In the genomic region with DNA sequence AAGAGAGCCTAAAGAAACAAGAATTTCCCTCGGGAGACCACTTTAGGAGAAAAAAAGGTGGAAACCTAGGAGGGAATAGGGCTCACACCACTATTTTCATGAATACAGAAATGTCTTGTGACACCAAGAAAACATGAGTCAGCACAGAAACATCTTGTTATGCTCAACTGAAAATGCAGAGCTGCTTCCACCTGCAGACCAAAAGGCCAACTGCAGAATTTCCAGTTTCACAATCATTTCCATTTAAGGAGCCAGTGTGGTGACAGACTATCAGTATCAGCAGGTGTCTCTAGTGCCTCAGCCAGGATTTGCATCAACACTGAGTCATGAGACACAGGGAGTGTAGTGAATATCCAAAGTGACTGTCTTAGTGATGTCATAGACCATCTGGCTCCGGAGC, we compare ENCODE assay signal across 9 mouse cellular contexts. TPM values are rescaled to one million over a fixed set of nuclear protein-coding genes. Genes with fewer than 3 reads are reported as not detected.
DNase-seq lines count a peak whose midpoint lies in the region; ATAC-seq and TF ChIP-seq lines count a peak whose summit lies in the region.
"Had no signal": no experiment of that assay in that cellular context is flagged by ENCODE, and none has a peak within 500 bp of the region (broad histone marks: within the 10 kb centered on the region; RNA-seq: fewer than 3 reads in every experiment).

No protein-coding gene starts in this region.

- no peaks in the 10 kb centered on the region for H3K36me3 ChIP-seq in midbrain, embryonic 14.5 days (ENCODE audit: control insufficient read depth, insufficient read depth, low read length)
- H3K36me3 ChIP-seq in midbrain, embryonic 10.5 days: no peaks in the 10 kb centered on the region
- no peaks in the 10 kb centered on the region for H3K36me3 ChIP-seq in heart, adult 2 months (ENCODE audit: control insufficient read depth, insufficient read depth, low read length)
- H3K36me3 ChIP-seq in stomach, postnatal 0 days (ENCODE audit: control insufficient read depth, insufficient read depth, low read length): no peaks in the 10 kb centered on the region

- no peak overlapping the region for H3K27ac ChIP-seq in midbrain, embryonic 14.5 days (replicated peaks; ENCODE audit: low read depth, low read length)
- no peak overlapping the region for H3K27ac ChIP-seq in midbrain, embryonic 10.5 days (replicated peaks)
- no peak overlapping the region for H3K27ac ChIP-seq in heart, adult 2 months
- H3K27ac ChIP-seq in stomach, postnatal 0 days (replicated peaks): no peak overlapping the region

- no peaks in the 10 kb centered on the region for H3K27me3 ChIP-seq in midbrain, embryonic 14.5 days (ENCODE audit: control insufficient read depth, insufficient read depth, low read length)
- no peaks in the 10 kb centered on the region for H3K27me3 ChIP-seq in midbrain, embryonic 10.5 days (ENCODE audit: low read depth, poor library complexity, severe bottlenecking)
- no peaks in the 10 kb centered on the region for H3K27me3 ChIP-seq in heart, adult 2 months (ENCODE audit: control insufficient read depth, insufficient read depth, low read length)
- H3K27me3 ChIP-seq in stomach, postnatal 0 days (ENCODE audit: control insufficient read depth, insufficient read depth, low read length): no peaks in the 10 kb centered on the region

- H3K9me3 ChIP-seq in midbrain, embryonic 14.5 days (ENCODE audit: control insufficient read depth, low read length): no peaks in the 10 kb centered on the region
- no peaks in the 10 kb centered on the region for H3K9me3 ChIP-seq in midbrain, embryonic 10.5 days (replicated peaks)
- no peaks in the 10 kb centered on the region for H3K9me3 ChIP-seq in stomach, postnatal 0 days (ENCODE audit: control insufficient read depth, low read length)

- TF ChIP-seq EP300 in heart, adult 2 months (IDR thresholded peaks at IDR 0.05; ENCODE audit: insufficient read depth, low read depth, low read length): no peak
- no peak for TF ChIP-seq EP300 in stomach, postnatal 0 days (optimal IDR thresholded peaks at IDR 0.05)

- no peak overlapping the region for H3K9ac ChIP-seq in midbrain, embryonic 14.5 days (replicated peaks; ENCODE audit: low read length)
- no peak overlapping the region for H3K9ac ChIP-seq in heart, adult 2 months (ENCODE audit: low read depth, low read length)
- H3K9ac ChIP-seq in stomach, postnatal 0 days (ENCODE audit: low read length): no peak overlapping the region

- peak; percentile 25; the same call in 1 of the 2 replicates for TF ChIP-seq CTCF in heart, adult 2 months (IDR thresholded peaks at IDR 0.05)
- TF ChIP-seq CTCF in stomach, postnatal 0 days (IDR thresholded peaks at IDR 0.05; ENCODE audit: low read depth): peak; percentile 68

- no peak overlapping the region for H3K4me2 ChIP-seq in midbrain, embryonic 14.5 days (ENCODE audit: low read length)
- no peak overlapping the region for H3K4me2 ChIP-seq in stomach, postnatal 0 days (replicated peaks; ENCODE audit: low read depth)

- intact Hi-C loops in heart, adult 2 months (cut with DNase I): no loop called here

- H3K4me1 ChIP-seq in midbrain, embryonic 14.5 days (ENCODE audit: control insufficient read depth, insufficient read depth, low read length): no peaks in the 10 kb centered on the region
- no peaks in the 10 kb centered on the region for H3K4me1 ChIP-seq in midbrain, embryonic 10.5 days
- H3K4me1 ChIP-seq in heart, adult 2 months (ENCODE audit: control insufficient read depth, insufficient read depth, low read length): no peaks in the 10 kb centered on the region
- H3K4me1 ChIP-seq in stomach, postnatal 0 days (replicated peaks; ENCODE audit: control insufficient read depth, insufficient read depth): no peaks in the 10 kb centered on the region

- ATAC-seq in midbrain, embryonic 14.5 days (ENCODE audit: low FRiP score, low TSS enrichment): no peak
- peak; percentile 42; the same call in 1 of the 2 replicates for ATAC-seq in stomach, postnatal 0 days (ENCODE audit: low FRiP score, low TSS enrichment)

- H3K4me3 ChIP-seq in midbrain, embryonic 14.5 days (replicated peaks; ENCODE audit: low read depth, low read length): no peak overlapping the region
- H3K4me3 ChIP-seq in midbrain, embryonic 10.5 days: no peak overlapping the region
- no peak overlapping the region for H3K4me3 ChIP-seq in heart, adult 2 months
- H3K4me3 ChIP-seq in stomach, postnatal 0 days (ENCODE audit: low read depth, low read length): no peak overlapping the region
- H3K4me3 ChIP-seq: erythroblast, embryonic 14.5 days had no signal

- DNase-seq in adrenal gland, postnatal 14 days: peak; percentile 5
- DNase-seq in adrenal gland, adult 2 months: no peak
- DNase-seq in midbrain, embryonic 14.5 days: peak; percentile 39
- no peak for DNase-seq in midbrain, embryonic 10.5 days (ENCODE audit: low spot score)
- DNase-seq in heart, adult 2 months: peak in 1 of 2 experiments; percentile 6
- peak; percentile 45 to 58 for DNase-seq in layer of hippocampus, adult 8-10 months (ENCODE audit: low spot score in 2 of 2)
- DNase-seq in stomach, postnatal 0 days (ENCODE audit: low spot score): peak; percentile 16
- DNase-seq in embryo, embryonic 9.5 days (ENCODE audit: extremely low spot score): no peak

- no peak for TF ChIP-seq POLR2A in heart, adult 2 months (IDR thresholded peaks at IDR 0.05; ENCODE audit: insufficient read depth, low read depth, low read length)

- WGBS in midbrain, embryonic 14.5 days: 74% methylated on average over 2 of the region's 2 CpGs
- 80% methylated on average over 2 of the region's 2 CpGs for WGBS in midbrain, embryonic 10.5 days
- WGBS in heart, adult 2 months: 38% methylated on average over 2 of the region's 2 CpGs
- 43% methylated on average over 2 of the region's 2 CpGs for WGBS in stomach, postnatal 0 days

- H3K79me2 ChIP-seq in heart, adult 2 months (replicated peaks; ENCODE audit: control insufficient read depth, insufficient read depth, low read length): no peaks in the 10 kb centered on the region

RNA-seq across cellular contexts. Expression of a gene that starts 15.3 kb away (rescaled TPM):
- not detected in 2 replicates for total RNA-seq in adrenal gland, postnatal 14 days (2021)
- not detected for total RNA-seq in adrenal gland, adult 2 months (2021)
- polyA plus RNA-seq in adrenal gland, adult 2 months (2012; rRNA removed): not detected in 2 replicates
- not detected in 2 replicates for polyA plus RNA-seq in midbrain, embryonic 14.5 days (2014; fragmentation: Nextera tagmentation; extraction: Ambion mirVana)
- polyA plus RNA-seq in midbrain, embryonic 10.5 days (2016; fragmentation: Nextera tagmentation; extraction: Ambion mirVana): not detected in 2 replicates
- not detected for total RNA-seq in heart, adult 2 months (2021)
- polyA plus RNA-seq in heart, adult 2 months (2012; rRNA removed): not detected in 2 replicates
- total RNA-seq in layer of hippocampus, adult 8-10 months (2022): not detected
- polyA plus RNA-seq in stomach, postnatal 0 days (2015; fragmentation: Nextera tagmentation; extraction: Ambion mirVana): not detected in 2 replicates
- polyA plus RNA-seq: erythroblast, embryonic 14.5 days had no signal

Comparison
In these comparisons a context has a peak if more than half of its experiments do, and no peak if none do; other contexts are left out.
1. DNase-seq: peak in adrenal gland, postnatal 14 days (single experiment), midbrain, embryonic 14.5 days (single experiment), layer of hippocampus, adult 8-10 months (2 of 2) and stomach, postnatal 0 days (single experiment); none in adrenal gland, adult 2 months (single experiment), midbrain, embryonic 10.5 days (single experiment) and embryo, embryonic 9.5 days (single experiment).